Mouse (Mus musculus) kidney, adult 11 months (tissue): ENCODE measurements at regions not wholly inside any gene's neighbourhood (a gene's known extent, or its start where the extent isn't known, plus 50 kb on each side); places are given as distances from the start of the nearest gene placed in this dataset.

Source experiments
- DNase-seq: peaks from one replicate; pipeline ENCODE4 v3.0.0; 2022

DNA sequence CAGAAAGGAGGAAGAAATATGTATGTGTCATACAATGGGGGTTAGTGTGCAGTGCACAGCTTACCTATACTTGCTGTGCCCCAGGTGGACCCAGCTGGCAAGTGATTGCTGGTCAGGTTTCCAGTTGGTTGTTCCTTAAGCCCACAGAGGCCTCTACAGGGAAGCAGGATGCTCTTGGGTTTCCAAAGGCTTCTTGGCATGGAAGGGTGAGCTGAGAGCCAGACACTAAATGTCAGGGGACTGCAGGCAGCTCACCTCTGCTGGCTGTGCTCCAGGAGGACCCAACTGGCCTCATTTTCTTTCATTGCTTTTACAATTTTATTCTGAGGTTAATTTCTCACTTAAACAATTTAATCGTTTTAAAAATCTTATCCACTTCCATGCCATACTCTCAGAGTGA, 108.1 kb downstream of the Gm10184 start:
- no peak for DNase-seq

DNA sequence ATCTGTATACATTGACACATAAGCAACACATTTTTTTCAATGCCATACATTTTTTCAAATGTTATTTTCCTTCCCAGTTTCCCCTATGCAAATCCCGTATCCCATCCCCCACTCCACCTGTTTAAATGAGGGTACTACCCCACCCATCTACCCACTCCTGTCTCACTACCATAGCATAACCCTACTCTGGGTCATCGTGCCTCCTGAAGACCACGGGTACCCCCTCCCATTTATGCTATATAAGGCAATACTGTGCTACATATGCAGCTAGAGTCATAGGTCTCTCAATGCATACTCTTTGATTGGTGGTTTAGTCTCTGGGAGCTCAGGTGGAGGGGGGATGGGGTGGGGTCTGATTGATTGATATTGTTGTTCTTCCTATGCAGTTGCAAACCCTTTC, 132.7 kb downstream of the Gm10184 start:
- no peak for DNase-seq

DNA sequence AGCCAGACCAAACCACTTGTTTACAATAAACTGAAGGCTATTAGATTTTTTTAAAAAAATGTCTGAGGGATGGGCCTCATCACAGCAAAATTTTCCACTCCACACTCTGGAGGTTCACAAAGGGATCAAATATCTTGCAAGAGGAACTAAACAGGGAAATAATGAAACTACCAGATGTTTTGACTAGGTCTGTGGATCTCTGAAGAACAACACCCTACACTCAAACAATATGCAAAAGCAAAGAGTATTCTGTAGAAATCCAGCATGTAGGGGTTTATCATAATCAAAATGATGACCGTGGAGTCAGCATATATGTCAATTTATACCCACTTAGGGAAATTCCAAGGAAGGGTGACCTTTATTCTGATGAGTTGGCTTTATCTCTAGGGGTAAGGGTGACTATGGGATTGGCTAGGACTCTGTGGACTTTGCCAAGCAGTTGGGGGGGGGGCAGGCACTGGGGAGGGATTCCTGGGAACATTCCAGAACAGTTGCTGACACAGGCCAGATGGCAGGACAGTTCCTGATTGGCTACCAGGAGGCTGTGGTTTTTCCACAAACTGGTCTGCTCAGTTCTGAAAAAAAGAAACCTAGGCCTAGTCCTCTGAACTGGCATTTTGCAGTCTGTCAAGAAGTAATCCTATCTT, 143.9 kb downstream of the Gm10184 start:
- no peak for DNase-seq

DNA sequence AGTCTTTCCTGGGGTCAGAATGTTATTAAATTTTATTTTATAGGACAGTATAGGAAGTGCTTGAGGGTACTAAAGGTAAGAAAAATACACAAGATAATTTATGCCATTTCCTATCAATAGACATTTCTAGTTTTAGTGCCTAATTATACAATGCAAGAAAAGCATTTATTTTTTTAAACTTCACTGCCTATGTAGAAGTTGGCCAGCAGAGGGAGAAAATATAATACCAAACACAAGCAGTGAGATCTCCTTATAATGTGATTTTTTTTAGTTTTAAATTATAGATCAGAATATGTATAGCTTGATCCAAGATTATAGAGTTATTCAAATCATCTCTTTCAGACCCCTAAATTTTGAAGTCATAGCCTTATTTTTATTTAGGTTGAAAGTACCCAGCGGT, 172.8 kb downstream of the Gm10184 start:
- no peak for DNase-seq

DNA sequence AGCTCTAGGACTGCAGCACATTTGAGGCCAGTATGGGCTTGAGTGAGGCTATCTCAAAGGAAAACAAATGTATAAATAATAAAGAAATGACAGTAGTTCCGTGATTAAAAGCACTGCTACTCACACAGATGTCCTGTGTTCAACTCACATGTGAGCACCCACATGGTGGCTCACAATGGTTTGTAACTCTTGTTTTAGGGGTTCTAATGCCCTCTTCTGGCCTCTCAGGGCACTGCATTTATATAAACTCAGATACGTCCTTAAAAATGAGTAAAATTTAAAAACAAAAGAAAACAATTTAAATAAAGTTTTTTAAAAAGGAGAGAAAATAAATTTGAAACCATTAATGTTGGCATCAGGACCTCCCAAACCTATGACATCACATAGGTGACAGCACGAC, 184.7 kb downstream of the Gm10184 start:
- DNase-seq: no peak

DNA sequence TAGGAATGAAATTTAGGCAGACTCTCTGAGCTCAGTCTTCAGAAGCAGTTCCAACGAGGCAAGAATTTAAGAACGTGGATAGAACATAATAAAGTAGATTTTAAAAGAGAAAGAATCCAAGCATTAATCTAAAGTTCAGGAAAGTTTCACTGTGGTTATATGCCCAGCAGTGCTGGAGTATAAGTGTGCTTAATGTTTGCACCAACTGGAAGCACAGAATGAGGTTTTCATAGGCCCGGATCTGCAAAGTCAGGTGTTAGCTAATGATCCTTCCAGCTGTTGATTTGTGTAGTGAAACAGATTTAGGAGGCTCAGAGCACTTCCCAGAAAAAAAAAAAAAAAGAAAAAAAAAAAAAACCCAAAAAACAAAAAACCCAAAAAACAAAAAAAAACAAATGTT, 228.5 kb downstream of the Gm10184 start:
- no peak for DNase-seq

DNA sequence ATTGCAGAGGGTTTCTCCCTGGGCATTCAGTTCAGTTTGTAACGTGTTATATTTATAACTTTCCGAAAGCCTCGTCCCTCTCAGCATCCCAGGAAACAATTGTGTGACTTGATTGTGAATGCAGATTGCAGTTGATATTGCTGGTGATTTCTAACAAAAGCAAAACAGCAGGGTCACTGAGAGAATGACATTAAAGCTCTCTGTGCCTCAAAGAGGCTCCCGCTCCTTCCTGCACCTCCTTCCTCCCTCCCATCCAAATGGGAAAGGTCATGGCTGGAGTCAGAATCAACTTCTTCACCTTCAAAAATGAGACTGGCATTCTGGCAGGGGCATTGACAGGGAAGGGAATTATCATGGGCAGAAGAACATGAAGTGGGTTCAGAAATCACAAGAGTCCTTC, 251.9 kb downstream of the Gm10184 start:
- DNase-seq: no peak

DNA sequence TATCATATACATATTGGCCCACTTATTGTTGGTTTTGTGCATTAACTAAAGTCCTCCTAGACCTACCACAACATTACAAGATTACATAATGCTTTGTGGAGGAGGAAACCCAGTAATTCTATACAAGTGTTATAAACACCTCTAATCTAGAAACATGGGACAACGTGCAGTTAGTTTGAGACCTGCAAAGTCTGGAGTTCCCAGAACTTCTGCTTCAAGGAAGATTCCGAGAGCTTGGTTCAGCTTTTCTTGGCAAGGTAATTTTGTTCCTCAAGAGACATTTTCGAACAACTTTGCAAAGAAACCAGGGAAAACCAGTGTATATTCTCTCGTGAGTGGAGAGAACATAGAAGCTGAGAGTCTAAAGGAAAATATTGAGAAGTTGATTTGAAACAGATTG, 254.0 kb downstream of the Gm10184 start:
- DNase-seq: no peak

DNA sequence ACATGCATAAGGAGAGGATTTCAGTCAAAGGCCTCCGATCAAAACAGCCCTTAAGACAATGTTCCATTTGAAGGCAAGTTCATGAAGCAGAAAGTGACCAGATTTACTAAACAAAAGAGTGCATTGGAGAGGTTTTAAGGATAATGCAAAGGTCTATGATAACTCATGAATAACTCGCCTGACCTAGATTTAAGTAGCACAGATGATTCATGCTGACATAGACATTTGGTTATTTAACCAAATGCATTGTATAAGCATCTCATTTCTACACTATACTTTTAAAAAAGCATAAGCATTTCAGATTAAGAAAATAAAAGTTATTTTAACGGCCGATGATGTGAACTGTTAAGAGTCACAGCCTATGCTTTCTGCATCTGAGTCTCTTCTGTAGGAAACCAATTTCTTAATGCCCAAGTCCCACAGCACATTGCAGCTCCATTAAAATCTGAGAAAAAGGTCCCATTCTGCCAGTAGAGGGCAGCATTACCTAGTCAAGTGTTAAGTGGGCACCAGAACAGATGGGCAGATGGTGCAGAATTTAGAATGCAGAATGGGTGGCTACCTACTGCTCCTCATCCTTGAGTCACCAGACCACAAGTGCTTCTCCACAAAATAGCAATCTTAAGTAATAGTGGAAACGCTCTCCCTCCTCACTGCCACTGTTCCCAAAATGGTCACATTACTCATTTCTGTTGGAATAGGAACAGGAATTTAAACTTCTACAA, 256.0 kb downstream of the Gm10184 start:
- DNase-seq: peak; percentile 10

DNA sequence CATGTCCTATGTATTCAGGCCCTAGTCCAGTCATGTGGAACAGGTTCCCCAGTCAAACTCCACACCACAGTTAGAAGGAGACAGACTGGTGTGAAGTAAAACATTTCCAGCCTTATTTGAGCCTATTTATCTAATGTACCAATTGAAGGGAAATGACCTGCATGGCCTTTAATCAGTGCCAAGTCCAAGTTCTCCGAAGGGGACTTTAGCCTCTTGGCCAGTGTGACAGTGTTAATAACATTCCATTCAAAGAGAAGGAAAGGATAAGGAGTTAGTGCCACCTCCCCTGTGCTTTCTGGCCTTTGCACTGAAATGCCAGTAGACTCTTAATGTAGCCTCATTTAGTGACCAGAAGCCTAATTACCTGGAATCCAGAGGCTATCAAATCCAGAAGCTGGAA, 264.2 kb downstream of the Gm10184 start:
- peak; percentile 67 for DNase-seq
